Mouse (Mus musculus): Measurements from ENCODE around the gene Lrfn4. TPM values are rescaled to one million over a fixed set of nuclear protein-coding genes. Genes with fewer than 3 reads are reported as not detected.

Lrfn4 gene
- 1 to 10 TPM; 4.4 to 7.7 TPM for total RNA-seq (2021)
- long read RNA-seq, experiment 1, transcript Lrfn4-202 (3 exons, 2,918 nt), result major isoform, 7 of 11 reads
- long read RNA-seq, experiment 1, partial matches to known transcripts, result 0 of 11 reads
- long read RNA-seq, experiment 1, other reads (novel, unspliced or antisense), result 1 of 11 reads
- long read RNA-seq, experiment 2, transcript Lrfn4-201 (2 exons, 3,194 nt), result minor isoform, 7 of 20 reads
- long read RNA-seq, experiment 2, transcript Lrfn4-202 (3 exons, 2,918 nt), result major isoform, 9 of 20 reads
- long read RNA-seq, experiment 2, partial matches to known transcripts, result 4 of 20 reads
- long read RNA-seq, experiment 2, other reads (novel, unspliced or antisense), result 0 of 20 reads

- peak; percentile 57 to 71 for DNase-seq (ENCODE audit: low spot score in 2 of 2)
These were observed at the start of gene Lrfn4 for GRCm38 (mm10) chr19:4615151-4616093. Gene Lrfn4 (minus strand): TSS chr19:4615667.

GRCm38 (mm10) chr19:4658156-4658555 lies 42.7 kb upstream of the Lrfn4 start:
- DNase-seq (ENCODE audit: low spot score in 2 of 2), result no peak

- no peak for DNase-seq (ENCODE audit: low spot score in 2 of 2)
These were observed 31.5 kb upstream of the Lrfn4 start for GRCm38 (mm10) chr19:4646917-4647492.

- DNase-seq (ENCODE audit: low spot score in 2 of 2), result no peak
These were observed 28.8 kb upstream of the Lrfn4 start for GRCm38 (mm10) chr19:4644271-4644670.

- no peak for DNase-seq (ENCODE audit: low spot score in 2 of 2)
These were observed 20.5 kb upstream of the Lrfn4 start for GRCm38 (mm10) chr19:4635986-4636385.

GRCm38 (mm10) chr19:4628819-4629218 lies 13.4 kb upstream of the Lrfn4 start:
- DNase-seq (ENCODE audit: low spot score in 2 of 2), result peak; percentile 63 to 66

GRCm38 (mm10) chr19:4625829-4626535 lies 10.5 kb upstream of the Lrfn4 start:
- DNase-seq (ENCODE audit: low spot score in 2 of 2), result no peak

- DNase-seq (ENCODE audit: low spot score in 2 of 2), result peak; percentile 92 to 93
These were observed 9.8 kb upstream of the Lrfn4 start, which contains the start of gene Rce1 for GRCm38 (mm10) chr19:4625179-4625828. Gene Rce1 (minus strand): TSS chr19:4625641.

GRCm38 (mm10) chr19:4624406-4625178 lies 9.1 kb upstream of the Lrfn4 start:
- DNase-seq (ENCODE audit: low spot score in 2 of 2), result no peak

GRCm38 (mm10) chr19:4624006-4624405 lies 8.5 kb upstream of the Lrfn4 start:
- DNase-seq (ENCODE audit: low spot score in 2 of 2), result no peak

GRCm38 (mm10) chr19:4623419-4623818 lies 8.0 kb upstream of the Lrfn4 start:
- no peak for DNase-seq (ENCODE audit: low spot score in 2 of 2)

GRCm38 (mm10) chr19:4622780-4623179 lies 7.3 kb upstream of the Lrfn4 start:
- DNase-seq (ENCODE audit: low spot score in 2 of 2), result no peak

GRCm38 (mm10) chr19:4620721-4621120 lies 5.3 kb upstream of the Lrfn4 start:
- DNase-seq (ENCODE audit: low spot score in 2 of 2), result no peak

- DNase-seq (ENCODE audit: low spot score in 2 of 2), result no peak
These were observed 4.0 kb upstream of the Lrfn4 start for GRCm38 (mm10) chr19:4619461-4619860.

GRCm38 (mm10) chr19:4618183-4618582 lies 2.7 kb upstream of the Lrfn4 start:
- peak in 1 of 2 experiments; percentile 18 for DNase-seq (ENCODE audit: low spot score in 2 of 2)

GRCm38 (mm10) chr19:4616546-4616945 lies 1.1 kb upstream of the Lrfn4 start:
- peak in 1 of 2 experiments; percentile 20 for DNase-seq (ENCODE audit: low spot score in 2 of 2)

- DNase-seq (ENCODE audit: low spot score in 2 of 2), result no peak
These were observed 939 bp downstream of the Lrfn4 start for GRCm38 (mm10) chr19:4614305-4615150.

- DNase-seq (ENCODE audit: low spot score in 2 of 2), result no peak
These were observed 1.8 kb downstream of the Lrfn4 start for GRCm38 (mm10) chr19:4613464-4614304.
